Mouse (Mus musculus) MEL (cell line): ENCODE data around the gene Tmem214.

Experiments
- CTCF ChIP-seq, 3 experiments: IDR thresholded peaks in 2 of 3; conservative IDR thresholded peaks in 1 of 3; 2 replicates each; pipeline ENCODE4 v1.5.1; 2011 to 2012; ENCODE audit warnings: low read length in 3 of 3, low read depth in 2 of 3, mild to moderate bottlenecking in 2 of 3, improper control_type of control experiment in 1 of 3, inconsistent platforms in 1 of 3, mixed read lengths in 1 of 3, moderate library complexity in 1 of 3; ENCODE audit not compliant: control insufficient read depth in 1 of 3, insufficient read depth in 1 of 3, poor library complexity in 1 of 3, severe bottlenecking in 1 of 3
- ETS1 ChIP-seq: IDR thresholded peaks from 2 replicates; pipeline ENCODE4 v1.6.1; 2012; ENCODE audit warnings: low read depth, mild to moderate bottlenecking, inconsistent platforms, low read length, improper control_type of control experiment, moderate library complexity
- MAX ChIP-seq: IDR thresholded peaks from 2 replicates; pipeline ENCODE4 v1.6.1; 2011; ENCODE audit warnings: low read length, improper control_type of control experiment
- MAZ ChIP-seq: IDR thresholded peaks from 2 replicates; pipeline ENCODE4 v1.6.1; 2012; ENCODE audit warnings: low read depth, mild to moderate bottlenecking, inconsistent platforms, low read length, improper control_type of control experiment
- MXI1 ChIP-seq: IDR thresholded peaks from 2 replicates; pipeline ENCODE4 v1.6.1; 2011; ENCODE audit warnings: mild to moderate bottlenecking, low read depth, low read length, improper control_type of control experiment
- MYC ChIP-seq: IDR thresholded peaks from 2 replicates; pipeline ENCODE4 v1.6.1; 2011; ENCODE audit warnings: low read depth, mild to moderate bottlenecking, low read length, improper control_type of control experiment, moderate library complexity
- POLR2A ChIP-seq, 2 experiments: IDR thresholded peaks; 2 replicates each; pipeline ENCODE4 v1.6.1; 2011 to 2012; ENCODE audit warnings: low read length in 2 of 2, mild to moderate bottlenecking in 2 of 2, control low read depth in 1 of 2, improper control_type of control experiment in 1 of 2, low read depth in 1 of 2, moderate library complexity in 1 of 2; ENCODE audit not compliant: control insufficient read depth in 1 of 2, insufficient read depth in 1 of 2, poor library complexity in 1 of 2
- POLR2AphosphoS2 ChIP-seq: IDR thresholded peaks from 2 replicates; pipeline ENCODE4 v1.6.1; 2011; ENCODE audit warnings: low read length, improper control_type of control experiment
- RAD21 ChIP-seq: IDR thresholded peaks from 2 replicates; pipeline ENCODE4 v1.6.1; 2011; ENCODE audit warnings: mild to moderate bottlenecking, low read depth, low read length, improper control_type of control experiment
- RCOR1 ChIP-seq: IDR thresholded peaks from 2 replicates; pipeline ENCODE4 v1.6.1; 2012; ENCODE audit warnings: low read depth, mild to moderate bottlenecking, inconsistent platforms, low read length, improper control_type of control experiment
- TAL1 ChIP-seq: IDR thresholded peaks from 2 replicates; pipeline ENCODE4 v1.6.1; 2012; ENCODE audit warnings: mild to moderate bottlenecking, inconsistent platforms, low read length, moderate library complexity, mixed read lengths
- ZNF384 ChIP-seq: IDR thresholded peaks from 2 replicates; pipeline ENCODE4 v1.6.1; 2012; ENCODE audit warnings: low read depth, mild to moderate bottlenecking, inconsistent platforms, low read length, improper control_type of control experiment

GRCm38 (mm10) chr5:30886209-30886608 is 18.4 kb downstream of the Tmem214 start:
- TF ChIP-seq CTCF (IDR thresholded peaks at IDR 0.05 in 2 of 3, conservative IDR thresholded peaks at IDR 0.05 in 1 of 3; ENCODE audit: control insufficient read depth in 1 of 3, insufficient read depth in 1 of 3, low read depth in 2 of 3, low read length in 3 of 3, poor library complexity in 1 of 3, severe bottlenecking in 1 of 3) (no peak), MYC (no peak), ETS1 (no peak), MXI1 (no peak), ZNF384 (peak; percentile 73), MAX (no peak), MAZ (no peak), TAL1 (no peak), RCOR1 (no peak), POLR2A (IDR thresholded peaks at IDR 0.05; ENCODE audit: control insufficient read depth in 1 of 2, insufficient read depth in 1 of 2, low read depth in 1 of 2, low read length in 2 of 2, poor library complexity in 1 of 2) (no peak), RAD21 (no peak), POLR2AphosphoS2 (no peak)
